Mouse (Mus musculus): ENCODE measurements around the gene Stim1. TPM values are rescaled to one million over a fixed set of nuclear protein-coding genes. Genes with fewer than 3 reads are reported as not detected.

Stim1 gene
- polyA plus RNA-seq, 1 experiment from 2014 or later, result 47.2 TPM

DNA sequence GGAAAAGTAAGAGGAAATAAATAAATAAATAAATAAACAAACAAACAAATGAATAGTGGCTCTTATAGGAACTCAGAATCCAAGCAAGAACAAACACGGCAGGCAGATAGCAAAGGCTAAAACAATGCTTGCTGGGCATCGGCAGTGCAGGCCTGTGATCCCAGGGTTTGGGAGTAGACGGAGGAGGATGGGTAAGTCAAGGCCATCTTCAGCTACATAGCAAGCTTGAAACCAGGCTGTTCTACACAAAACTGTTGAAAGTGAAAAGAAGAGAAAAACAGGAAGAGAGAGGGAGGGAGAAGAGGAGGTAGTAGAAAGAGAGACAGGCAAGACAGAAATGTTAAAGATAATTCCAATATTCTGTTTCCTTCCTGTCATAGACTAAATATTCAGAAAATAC is 71.3 kb downstream of the Stim1 start:
- no peak for TF ChIP-seq CTCF (IDR thresholded peaks at IDR 0.05)
- CTCF ChIA-PET, result no interaction called here
- DNase-seq (ENCODE audit: low read depth, low spot score) (no peak), ATAC-seq (no peak)
- POLR2A ChIA-PET, result no interaction called here
- no peaks in the 10 kb centered on the region for H3K27me3 ChIP-seq
- in situ Hi-C loops (cut with MboI; ENCODE audit: low pct_unique_long_range_greater_than_20kb), result no loop called here

DNA sequence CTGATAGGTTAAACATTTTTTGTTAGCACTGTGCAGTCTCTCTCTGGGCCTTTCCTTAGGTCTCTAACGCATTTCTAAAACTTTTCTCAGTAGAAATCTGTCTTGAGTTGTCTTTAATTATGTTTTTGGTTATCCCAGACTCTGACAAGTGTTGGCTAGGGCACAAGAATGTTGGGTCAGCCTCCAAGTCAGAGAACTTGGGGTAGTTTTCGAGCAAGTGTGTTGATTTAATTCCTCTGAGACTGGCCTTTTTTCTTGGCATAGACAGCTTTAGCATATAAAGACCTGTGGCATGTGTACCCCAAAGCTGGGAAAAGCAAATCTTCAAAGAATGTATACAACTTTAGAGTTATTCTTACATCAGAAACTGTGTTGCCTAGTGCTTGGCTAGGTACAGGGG is 78.3 kb downstream of the Stim1 start:
- no peak for TF ChIP-seq CTCF (IDR thresholded peaks at IDR 0.05)
- ATAC-seq (no peak), DNase-seq (ENCODE audit: low read depth, low spot score) (no peak)
- ChIA-PET CTCF (interaction anchor here (1.2 to 1.4 kb wide), 2 partner anchors 23 to 50 kb away, joined by 3 to 4 read pairs; no protein-coding TSS in a partner anchor), POLR2A (no interaction called here)
- H3K27me3 ChIP-seq, result no peaks in the 10 kb centered on the region
- in situ Hi-C loops (cut with MboI; ENCODE audit: low pct_unique_long_range_greater_than_20kb), result no loop called here

DNA sequence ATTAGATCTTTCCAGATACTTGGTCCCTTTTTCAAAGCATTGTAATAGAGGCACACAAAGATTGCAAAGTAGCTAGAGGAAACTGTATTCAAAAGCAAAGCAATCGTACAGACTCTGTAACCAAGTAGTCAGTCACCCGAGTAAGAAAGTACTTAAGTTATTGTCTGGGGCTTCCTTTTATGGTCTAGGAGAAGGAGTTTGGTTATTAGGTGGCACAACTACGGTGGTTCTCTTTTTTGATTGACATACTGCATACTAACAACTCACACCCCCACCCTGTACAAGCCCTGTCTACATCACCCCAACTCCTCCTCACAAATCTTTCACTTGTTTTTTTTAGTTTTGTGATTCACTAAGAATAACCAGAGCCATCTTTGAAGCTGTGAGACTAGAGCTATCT is 79.7 kb downstream of the Stim1 start:
- CTCF ChIA-PET, result interaction anchor here (1.1 to 1.5 kb wide), 4 partner anchors 16 to 70 kb away, joined by 3 read pairs; no protein-coding TSS in a partner anchor
- TF ChIP-seq CTCF (IDR thresholded peaks at IDR 0.05), result no peak
- in situ Hi-C loops (cut with MboI; ENCODE audit: low pct_unique_long_range_greater_than_20kb), result no loop called here
- no peak for ATAC-seq
- no peaks in the 10 kb centered on the region for H3K27me3 ChIP-seq
- POLR2A ChIA-PET, result no interaction called here
- DNase-seq (ENCODE audit: low read depth, low spot score), result no peak

DNA sequence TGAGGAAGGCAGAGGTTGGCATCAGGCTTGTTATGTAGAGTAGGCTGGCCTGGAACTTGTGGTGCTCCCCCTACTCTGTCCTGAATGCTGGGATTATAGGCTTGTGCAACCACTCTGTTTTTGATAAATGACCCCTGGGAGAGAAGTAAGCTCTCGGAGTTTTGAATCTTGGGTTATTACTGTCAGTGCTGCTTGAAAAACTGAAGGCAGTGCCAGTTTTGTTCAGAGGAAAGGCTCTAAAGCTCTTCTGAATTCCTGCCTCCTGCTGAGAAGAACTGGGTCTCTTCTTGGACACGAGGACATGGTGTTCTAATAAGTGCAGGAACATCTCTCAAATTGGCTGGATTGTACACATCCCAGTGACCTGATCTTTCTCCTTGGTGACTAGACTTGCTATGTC is 81.1 kb downstream of the Stim1 start:
- POLR2A ChIA-PET, result no interaction called here

DNA sequence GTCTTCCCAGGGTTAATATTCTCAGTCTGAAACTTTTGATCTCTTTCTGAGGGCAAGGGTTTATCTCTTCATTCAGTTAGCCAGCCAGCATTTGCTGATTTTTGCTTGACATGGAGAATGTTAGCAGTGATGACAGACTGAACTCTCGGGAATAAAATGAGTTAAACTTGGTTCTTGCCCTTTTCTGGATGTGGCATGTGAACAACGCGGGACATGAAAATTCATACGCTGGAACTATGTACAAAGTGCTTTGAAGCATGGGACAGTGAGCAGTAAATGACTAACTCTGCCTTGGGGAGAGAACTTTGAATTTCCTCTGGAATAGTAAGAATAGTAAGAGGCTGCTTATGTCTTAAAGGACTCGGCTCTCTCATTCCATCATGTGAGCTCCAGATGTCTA is 81.6 kb downstream of the Stim1 start:
- DNase-seq (ENCODE audit: low read depth, low spot score) (no peak), ATAC-seq (no peak)
- no peaks in the 10 kb centered on the region for H3K27me3 ChIP-seq
- ChIA-PET POLR2A (no interaction called here), CTCF (interaction anchor here (1.3 to 1.8 kb wide), 2 partner anchors 16 to 66 kb away, joined by 3 to 4 read pairs; no protein-coding TSS in a partner anchor)
- in situ Hi-C loops (cut with MboI; ENCODE audit: low pct_unique_long_range_greater_than_20kb), result no loop called here
- no peak for TF ChIP-seq CTCF (IDR thresholded peaks at IDR 0.05)

More for the DNA sequence above, 81.1 kb downstream of the Stim1 start:
- DNase-seq (ENCODE audit: low read depth, low spot score) (no peak), ATAC-seq (no peak)
- TF ChIP-seq CTCF (IDR thresholded peaks at IDR 0.05), result no peak
- CTCF ChIA-PET, result interaction anchor here (1.3 kb wide), 1 partner anchor 66 kb away, joined by 3 read pairs; no protein-coding TSS in a partner anchor
- H3K27me3 ChIP-seq, result no peaks in the 10 kb centered on the region
- in situ Hi-C loops (cut with MboI; ENCODE audit: low pct_unique_long_range_greater_than_20kb), result no loop called here

DNA sequence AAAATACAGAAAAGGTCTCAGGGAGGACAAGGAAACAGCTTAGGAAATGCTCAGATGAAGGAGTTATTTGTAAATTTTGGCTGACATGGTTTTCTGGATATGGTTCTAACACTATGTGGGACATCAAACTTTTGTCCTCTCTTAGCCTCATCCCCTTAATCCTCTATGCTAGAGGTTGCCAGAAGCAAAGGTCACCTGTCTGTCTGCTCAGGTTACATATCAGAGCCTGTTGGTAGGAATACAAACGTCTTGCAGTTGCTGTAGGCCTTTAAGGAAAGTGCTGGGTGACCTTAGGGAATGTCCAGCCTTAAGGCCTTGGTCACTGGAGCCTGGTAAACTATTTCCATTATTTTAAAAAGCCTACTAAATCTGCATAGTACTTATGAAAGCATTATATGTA is 85.8 kb downstream of the Stim1 start:
- DNase-seq (ENCODE audit: low read depth, low spot score) (no peak), ATAC-seq (no peak)
- POLR2A ChIA-PET, result no interaction called here
- H3K27me3 ChIP-seq, result no peaks in the 10 kb centered on the region
- TF ChIP-seq CTCF (IDR thresholded peaks at IDR 0.05), result no peak
- in situ Hi-C loops (cut with MboI; ENCODE audit: low pct_unique_long_range_greater_than_20kb), result no loop called here
- CTCF ChIA-PET, result no interaction called here

DNA sequence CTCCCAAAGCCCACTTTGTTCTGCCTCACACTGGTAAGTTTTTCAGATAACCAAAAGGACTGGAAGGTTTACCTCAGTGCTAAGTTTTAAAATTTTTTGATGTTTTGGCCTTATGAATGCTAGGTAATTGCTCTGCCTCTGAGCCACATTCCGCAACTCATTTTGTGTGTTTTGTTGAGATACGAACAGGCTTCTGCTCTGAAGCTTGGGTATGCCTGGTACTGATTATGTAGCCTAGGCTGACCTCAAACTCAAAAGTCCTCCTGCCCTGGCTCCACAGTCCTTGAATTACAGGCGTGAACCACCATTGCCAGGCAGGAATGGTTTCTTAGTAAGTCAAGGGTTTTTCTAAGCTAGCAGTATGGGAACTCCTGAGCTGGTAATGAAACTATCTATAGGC is 90.5 kb downstream of the Stim1 start:
- DNase-seq (ENCODE audit: low read depth, low spot score), result no peak
- ChIA-PET POLR2A (no interaction called here), CTCF (interaction anchor here (1.5 kb wide), 1 partner anchor 31 kb away, joined by 4 read pairs; no protein-coding TSS in a partner anchor)
- TF ChIP-seq CTCF (IDR thresholded peaks at IDR 0.05), result no peak
- ATAC-seq, result no peak
- H3K27me3 ChIP-seq, result no peaks in the 10 kb centered on the region
- in situ Hi-C loops (cut with MboI; ENCODE audit: low pct_unique_long_range_greater_than_20kb), result no loop called here

DNA sequence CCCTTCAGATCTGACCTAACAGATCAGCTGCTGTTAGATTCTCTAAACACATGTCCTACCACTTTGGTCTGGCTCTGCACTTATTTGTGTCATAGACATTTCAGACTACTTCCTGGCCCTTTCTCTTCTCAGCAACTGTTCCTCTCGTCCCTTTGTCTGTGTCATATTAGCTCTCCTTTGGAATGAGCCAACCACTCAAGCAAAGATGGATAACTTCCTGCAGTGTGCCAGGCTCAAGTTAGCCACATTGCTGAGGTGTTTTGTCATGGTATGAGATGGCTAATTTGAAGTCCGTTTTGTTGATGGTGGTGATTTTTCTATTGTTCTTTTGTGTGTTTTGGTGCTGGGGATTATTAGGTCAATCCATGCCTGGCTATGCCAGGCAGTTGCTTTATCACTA is 93.7 kb downstream of the Stim1 start:
- ChIA-PET CTCF (no interaction called here), POLR2A (no interaction called here)
- DNase-seq (ENCODE audit: low read depth, low spot score) (no peak), ATAC-seq (peak; percentile 87)
- in situ Hi-C loops (cut with MboI; ENCODE audit: low pct_unique_long_range_greater_than_20kb), result no loop called here
- H3K27me3 ChIP-seq, result no peaks in the 10 kb centered on the region
- TF ChIP-seq CTCF (IDR thresholded peaks at IDR 0.05), result no peak

DNA sequence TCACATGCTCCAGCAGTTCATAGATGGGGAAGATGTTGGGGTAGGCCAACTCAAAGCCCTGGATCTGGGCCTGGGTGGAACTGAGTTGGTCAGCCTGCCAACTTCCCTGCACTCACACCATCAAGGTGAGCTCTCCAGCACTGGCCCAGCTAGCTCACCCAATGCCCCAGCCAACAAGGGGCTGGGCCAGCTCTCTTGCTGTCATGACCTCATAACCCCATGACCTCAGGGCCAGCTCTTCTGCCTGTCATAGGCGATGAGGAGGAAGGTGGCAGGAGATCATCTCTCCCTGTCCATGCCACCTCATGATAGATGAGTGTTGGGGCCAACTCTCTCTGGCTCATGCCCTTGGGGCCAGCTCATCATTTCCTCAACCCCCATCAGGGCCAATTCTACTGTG is 96.2 kb downstream of the Stim1 start:
- ChIA-PET CTCF (no interaction called here), POLR2A (no interaction called here)
- in situ Hi-C loops (cut with MboI; ENCODE audit: low pct_unique_long_range_greater_than_20kb), result no loop called here
- TF ChIP-seq CTCF (IDR thresholded peaks at IDR 0.05), result no peak
- H3K27me3 ChIP-seq, result no peaks in the 10 kb centered on the region
- no peak for ATAC-seq
- DNase-seq (ENCODE audit: low read depth, low spot score), result no peak

DNA sequence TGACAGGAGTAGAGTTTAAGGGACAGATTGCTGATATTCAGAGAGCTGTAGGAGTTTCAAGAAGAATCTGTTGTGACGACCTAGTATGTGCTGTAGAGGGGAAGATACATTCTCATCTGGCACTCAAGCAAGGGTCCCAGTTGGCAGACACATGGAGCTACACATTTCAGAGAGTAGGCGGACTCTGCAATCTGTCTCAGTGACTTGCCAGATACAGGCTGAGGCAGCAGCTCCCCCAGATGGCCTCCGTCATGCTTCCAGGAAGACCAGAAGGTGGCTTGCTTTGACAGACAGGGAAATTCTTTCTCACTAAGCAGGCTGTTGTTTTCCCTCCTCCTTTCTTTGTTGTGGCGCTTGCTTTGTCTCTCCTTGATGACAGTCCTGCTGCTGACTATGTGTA is 102.1 kb downstream of the Stim1 start:
- CTCF ChIA-PET, result interaction anchor here (1.3 kb wide), 2 partner anchors 13 to 25 kb away, joined by 3 read pairs; no protein-coding TSS in a partner anchor
- POLR2A ChIA-PET, result no interaction called here
- H3K27me3 ChIP-seq, result no peaks in the 10 kb centered on the region
- DNase-seq (ENCODE audit: low read depth, low spot score) (no peak), ATAC-seq (no peak)
- no peak for TF ChIP-seq CTCF (IDR thresholded peaks at IDR 0.05)
- in situ Hi-C loops (cut with MboI; ENCODE audit: low pct_unique_long_range_greater_than_20kb), result no loop called here

DNA sequence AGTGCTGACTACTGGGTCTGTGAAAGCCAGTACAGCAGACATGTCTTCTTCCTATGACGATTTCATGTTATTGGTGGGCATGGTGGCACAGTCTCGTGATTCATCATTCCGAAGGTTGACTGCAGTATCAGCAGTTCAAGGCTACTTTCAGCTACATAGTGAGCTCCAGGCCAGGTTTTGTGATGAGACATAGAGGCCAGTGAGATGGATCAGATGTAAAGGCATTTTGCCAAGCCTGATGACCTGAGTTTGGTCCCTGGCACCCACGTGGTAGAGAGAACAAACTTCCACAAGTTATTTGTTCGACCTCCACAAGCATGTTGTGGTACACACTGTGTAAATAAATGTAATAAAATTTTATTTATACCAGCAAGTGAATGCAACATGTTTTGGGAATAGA is 102.9 kb downstream of the Stim1 start:
- ChIA-PET POLR2A (no interaction called here), CTCF (no interaction called here)
- in situ Hi-C loops (cut with MboI; ENCODE audit: low pct_unique_long_range_greater_than_20kb), result no loop called here
- TF ChIP-seq CTCF (IDR thresholded peaks at IDR 0.05), result no peak
- H3K27me3 ChIP-seq, result no peaks in the 10 kb centered on the region
- no peak for ATAC-seq
- no peak for DNase-seq (ENCODE audit: low read depth, low spot score)

DNA sequence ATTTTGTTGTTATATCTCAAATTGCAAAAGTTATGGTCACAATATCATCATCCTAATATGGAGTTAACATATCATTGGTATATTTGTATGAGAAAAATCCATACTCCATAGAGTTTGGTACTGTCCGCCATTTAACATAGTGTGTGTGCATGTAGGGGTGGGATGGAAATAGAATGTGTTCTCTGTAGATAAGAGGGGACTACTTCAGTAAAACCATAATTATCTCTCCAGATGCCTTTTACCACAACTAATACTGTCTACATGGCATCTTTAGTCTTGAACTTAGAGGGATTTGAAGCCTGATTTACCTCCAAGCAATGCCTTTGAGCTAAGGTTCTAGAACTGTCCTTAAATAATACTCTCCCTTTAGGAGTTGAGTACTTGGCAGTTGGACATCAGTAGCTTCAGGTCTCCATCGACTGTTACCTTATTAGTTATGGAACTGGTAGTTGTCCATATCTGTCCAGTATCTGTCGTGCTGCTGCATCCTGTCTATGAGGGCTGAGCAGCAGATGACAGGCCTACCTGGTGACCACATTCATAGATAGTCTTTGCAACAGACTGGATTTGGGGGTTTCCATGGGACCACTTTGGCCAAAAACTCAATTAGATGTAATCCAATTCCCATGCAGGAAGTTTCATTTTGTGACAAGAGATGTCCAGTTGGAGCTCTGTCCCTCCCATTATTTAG is 105.9 kb downstream of the Stim1 start:
- ATAC-seq, result no peak
- DNase-seq (ENCODE audit: low read depth, low spot score), result no peak
- POLR2A ChIA-PET, result no interaction called here
- CTCF ChIA-PET, result no interaction called here
- in situ Hi-C loops (cut with MboI; ENCODE audit: low pct_unique_long_range_greater_than_20kb), result no loop called here
- H3K27me3 ChIP-seq, result no peaks in the 10 kb centered on the region
- TF ChIP-seq CTCF (IDR thresholded peaks at IDR 0.05), result no peak

Measured in Patski (cell line).